Mouse (Mus musculus) lung, postnatal 0 days (tissue): ENCODE measurements around the gene Fgf6. TPM values are rescaled to one million over a fixed set of nuclear protein-coding genes. Genes with fewer than 3 reads are reported as not detected.

ENCODE experiments used
- ATAC-seq: fragments of 200-750 bp; cut with Nextera tagmentation; 2 replicates; pipeline ENCODE4 v1.8.0; 2017; ENCODE audit warnings: moderate library complexity
- DNase-seq: peaks from one replicate; pipeline ENCODE4 v3.0.0-alpha.2; 2016; ENCODE audit warnings: low spot score
- H3K27ac ChIP-seq: fragments of 300-500 bp; sonication (generic); 2 replicates; pipeline ENCODE4 v1.5.1; 2014; ENCODE audit warnings: antibody characterized with exemption, mild to moderate bottlenecking, low read length, mixed read lengths
- H3K27me3 ChIP-seq: fragments of 300-500 bp; sonication (generic); replicated peaks from 2 replicates; pipeline ENCODE4 v1.6.1; 2014; ENCODE audit warnings: low read length, mixed read lengths; ENCODE audit not compliant: insufficient read depth
- H3K36me3 ChIP-seq: fragments of 300-500 bp; sonication (generic); 2 replicates; pipeline ENCODE4 v1.6.1; 2014; ENCODE audit warnings: low read length, mixed read lengths; ENCODE audit not compliant: insufficient read depth
- H3K4me1 ChIP-seq: fragments of 300-500 bp; sonication (generic); 2 replicates; pipeline ENCODE4 v1.6.1; 2014; ENCODE audit warnings: antibody characterized with exemption, low read depth, low read length, mixed read lengths; ENCODE audit not compliant: insufficient read depth
- H3K4me2 ChIP-seq: fragments of 300-500 bp; sonication (generic); replicated peaks from 2 replicates; pipeline ENCODE4 v1.6.1; 2014; ENCODE audit warnings: low read depth, mild to moderate bottlenecking, low read length, moderate library complexity, mixed read lengths
- H3K4me3 ChIP-seq: fragments of 300-500 bp; sonication (generic); 2 replicates; pipeline ENCODE4 v1.5.1; 2014; ENCODE audit warnings: low read depth, low read length
- H3K9ac ChIP-seq: fragments of 300-500 bp; sonication (generic); replicated peaks from 2 replicates; pipeline ENCODE4 v1.6.1; 2014; ENCODE audit warnings: low read depth, mild to moderate bottlenecking
- H3K9me3 ChIP-seq: fragments of 300-500 bp; sonication (generic); 2 replicates; pipeline ENCODE4 v1.6.1; 2016; ENCODE audit warnings: low read length, mixed read lengths
- CTCF ChIP-seq: IDR thresholded peaks from 2 replicates; pipeline ENCODE4 v1.5.1; 2016; ENCODE audit warnings: antibody characterized with exemption, mild to moderate bottlenecking
- EP300 ChIP-seq: IDR thresholded peaks from 2 replicates; pipeline ENCODE4 v1.6.1; 2016; ENCODE audit warnings: antibody characterized with exemption, mild to moderate bottlenecking, control low read depth
- WGBS: fragments of 180-500 bp; shearing (Covaris S2); extraction: QIAGEN DNeasy Blood & Tissue Kit; methylation state at CpG from one replicate; pipeline ENCODE4 v1.1.7; 2014; 5-methylcytosine and 5-hydroxymethylcytosine counted together
- polyA plus RNA-seq: library from polyadenylated mRNA; unstranded; fragments of >200 nt; fragmentation: Nextera tagmentation; extraction: Ambion mirVana; gene quantifications from 2 replicates; pipeline ENCODE4 v1.2.1, GENCODE M21; 2015

The Fgf6 gene
- polyA plus RNA-seq, 1 experiment from 2014 or later, result not detected

DNA sequence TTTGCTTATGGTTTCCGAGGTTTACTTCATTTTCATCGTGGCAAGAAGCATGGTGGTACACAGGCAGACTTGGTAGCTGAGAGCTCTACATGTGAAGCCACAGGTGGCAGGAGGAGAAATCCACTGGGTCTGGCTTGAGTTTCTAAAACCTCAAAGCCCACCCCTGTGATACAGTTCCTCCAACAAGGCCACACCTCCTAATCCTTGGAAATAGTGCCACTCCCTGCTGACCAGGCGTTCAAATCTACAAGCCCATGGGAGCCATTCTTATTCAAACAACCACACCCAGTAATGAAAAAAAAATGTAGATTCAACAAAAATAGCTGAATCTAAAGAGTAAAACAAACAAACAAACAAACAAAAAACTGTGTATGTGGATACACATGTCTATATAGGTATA lies 9.7 kb upstream of the Fgf6 start:
- H3K27me3 ChIP-seq, result no peaks in the 10 kb centered on the region
- H3K36me3 ChIP-seq, result no peaks in the 10 kb centered on the region
- no peak for DNase-seq
- no peak overlapping the region for H3K27ac ChIP-seq
- no peak overlapping the region for H3K4me2 ChIP-seq
- no peak overlapping the region for H3K9ac ChIP-seq
- no peaks in the 10 kb centered on the region for H3K4me1 ChIP-seq
- 86% methylated on average over 3 of the region's 3 CpGs for WGBS
- no peak for ATAC-seq
- no peak overlapping the region for H3K4me3 ChIP-seq
- no peaks in the 10 kb centered on the region for H3K9me3 ChIP-seq
- TF ChIP-seq CTCF, result no peak
- TF ChIP-seq EP300, result no peak

GRCm38 (mm10) chr6:127006551-127006950 lies 8.8 kb upstream of the Fgf6 start:
- Histone ChIP-seq H3K9me3 (no peaks in the 10 kb centered on the region), H3K27ac (no peak overlapping the region), H3K36me3 (no peaks in the 10 kb centered on the region), H3K27me3 (no peaks in the 10 kb centered on the region), H3K4me1 (no peaks in the 10 kb centered on the region), H3K4me3 (no peak overlapping the region), H3K9ac (no peak overlapping the region), H3K4me2 (no peak overlapping the region)
- ATAC-seq, result no peak
- DNase-seq, result no peak
- TF ChIP-seq EP300, result no peak
- no peak for TF ChIP-seq CTCF
- 59% methylated on average over 3 of the region's 3 CpGs for WGBS

- Histone ChIP-seq H3K27ac (no peak overlapping the region), H3K4me2 (no peak overlapping the region), H3K27me3 (no peaks in the 10 kb centered on the region), H3K9me3 (no peaks in the 10 kb centered on the region), H3K4me1 (no peaks in the 10 kb centered on the region), H3K36me3 (no peaks in the 10 kb centered on the region), H3K4me3 (no peak overlapping the region), H3K9ac (no peak overlapping the region)
- DNase-seq, result no peak
- WGBS, result 94% methylated on average over 13 of the region's 13 CpGs
- ATAC-seq, result no peak
- no peak for TF ChIP-seq EP300
- TF ChIP-seq CTCF, result no peak
Measured at GRCm38 (mm10) chr6:127010021-127010420, 5.4 kb upstream of the Fgf6 start.

- Histone ChIP-seq H3K36me3 (no peaks in the 10 kb centered on the region), H3K9ac (no peak overlapping the region), H3K9me3 (no peaks in the 10 kb centered on the region), H3K4me3 (no peak overlapping the region), H3K4me2 (no peak overlapping the region), H3K4me1 (no peaks in the 10 kb centered on the region), H3K27ac (no peak overlapping the region), H3K27me3 (no peaks in the 10 kb centered on the region)
- WGBS, result 77% methylated on average over 13 of the region's 13 CpGs
- no peak for TF ChIP-seq CTCF
- TF ChIP-seq EP300, result no peak
- no peak for ATAC-seq
- no peak for DNase-seq
Measured at GRCm38 (mm10) chr6:127011947-127012535, 3.3 kb upstream of the Fgf6 start.

GRCm38 (mm10) chr6:127019254-127019653 lies 3.9 kb downstream of the Fgf6 start:
- Histone ChIP-seq H3K4me3 (no peak overlapping the region), H3K36me3 (no peaks in the 10 kb centered on the region), H3K27ac (no peak overlapping the region), H3K27me3 (no peaks in the 10 kb centered on the region; the same call in 1 of the 2 replicates), H3K4me1 (no peaks in the 10 kb centered on the region), H3K4me2 (no peak overlapping the region), H3K9me3 (no peaks in the 10 kb centered on the region), H3K9ac (no peak overlapping the region)
- DNase-seq, result no peak
- TF ChIP-seq EP300, result no peak
- no peak for TF ChIP-seq CTCF
- WGBS, result 5% methylated on average over 6 of the region's 6 CpGs
- no peak for ATAC-seq

DNA sequence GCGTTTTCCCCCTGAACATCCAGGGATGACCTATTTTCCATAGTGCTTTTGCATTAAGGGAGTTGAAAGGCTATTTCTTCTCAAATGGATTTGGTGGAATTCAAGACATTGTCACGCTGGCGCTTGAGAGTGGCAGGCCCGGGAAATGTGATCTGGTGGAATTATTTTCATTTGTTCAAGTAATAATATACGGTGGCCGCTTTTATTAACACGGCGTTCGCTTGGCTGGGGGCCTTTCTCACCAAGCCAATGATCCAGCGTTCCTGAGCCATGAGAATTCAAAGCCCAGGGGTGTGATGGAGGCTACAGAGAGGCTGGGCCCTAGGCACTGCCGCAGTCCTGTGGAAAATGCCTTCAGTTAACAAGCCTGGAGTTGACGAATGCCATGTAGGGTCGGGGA lies 5.0 kb downstream of the Fgf6 start:
- ATAC-seq (no peak), DNase-seq (no peak)
- no peak for TF ChIP-seq EP300
- no peak for TF ChIP-seq CTCF
- Histone ChIP-seq H3K4me1 (no peaks in the 10 kb centered on the region), H3K4me3 (no peak overlapping the region), H3K27me3 (no peaks in the 10 kb centered on the region; the same call in 1 of the 2 replicates), H3K9ac (no peak overlapping the region), H3K4me2 (no peak overlapping the region), H3K27ac (no peak overlapping the region), H3K9me3 (no peaks in the 10 kb centered on the region), H3K36me3 (no peaks in the 10 kb centered on the region)
- 19% methylated on average over 13 of the region's 13 CpGs for WGBS

- WGBS, result 52% methylated on average over 7 of the region's 7 CpGs
- Histone ChIP-seq H3K4me3 (no peak overlapping the region), H3K36me3 (no peaks in the 10 kb centered on the region), H3K4me2 (no peak overlapping the region), H3K9me3 (no peaks in the 10 kb centered on the region), H3K9ac (no peak overlapping the region), H3K27ac (no peak overlapping the region), H3K4me1 (no peaks in the 10 kb centered on the region), H3K27me3 (no peaks in the 10 kb centered on the region; the same call in 1 of the 2 replicates)
- ATAC-seq, result no peak
- TF ChIP-seq EP300, result no peak
- no peak for TF ChIP-seq CTCF
- DNase-seq, result no peak
Measured at GRCm38 (mm10) chr6:127024836-127025235, 9.4 kb downstream of the Fgf6 start.
